Mouse (Mus musculus) urinary bladder, adult 2 months (tissue): ENCODE results near the gene Gm20388. TPM values are rescaled to one million over a fixed set of nuclear protein-coding genes. Genes with fewer than 3 reads are reported as not detected.
"Not testable (repeated sequence)": the region's sequence is repeated elsewhere in the genome, so short reads cannot be mapped to it uniquely, and the experiment has no call there.

Experiments used
- DNase-seq: peaks from one replicate; pipeline ENCODE4 v3.0.0; 2022; ENCODE audit warnings: low spot score
- polyA plus RNA-seq: library from polyadenylated mRNA; depleted of rRNA; stranded (reverse); fragments of >200 nt; gene quantifications from 2 replicates; pipeline ENCODE4 v1.2.3, GENCODE M21; 2012

The Gm20388 gene
- polyA plus RNA-seq, 1 experiment: 50.2 TPM

DNA sequence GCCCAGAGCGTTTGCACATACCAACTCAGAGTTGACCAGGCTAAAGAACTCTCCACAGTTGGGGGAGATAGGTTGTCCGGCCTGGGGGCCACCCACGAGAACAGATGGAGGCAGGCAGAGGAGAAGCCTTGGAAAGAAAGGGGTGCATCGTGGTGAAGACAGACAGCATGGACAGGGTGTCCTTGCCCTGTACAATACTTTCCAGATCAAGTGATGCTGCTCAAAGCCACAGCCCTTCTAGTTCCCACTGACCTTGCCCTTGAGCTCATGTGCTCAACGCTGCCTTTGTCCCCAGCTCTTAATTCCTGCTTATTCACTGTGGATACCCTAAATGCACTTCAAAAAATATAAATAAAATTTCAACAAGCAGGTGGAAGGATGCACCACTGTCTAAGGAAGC is 3363.8 kb downstream of the Gm20388 start:
- DNase-seq: no peak

DNA sequence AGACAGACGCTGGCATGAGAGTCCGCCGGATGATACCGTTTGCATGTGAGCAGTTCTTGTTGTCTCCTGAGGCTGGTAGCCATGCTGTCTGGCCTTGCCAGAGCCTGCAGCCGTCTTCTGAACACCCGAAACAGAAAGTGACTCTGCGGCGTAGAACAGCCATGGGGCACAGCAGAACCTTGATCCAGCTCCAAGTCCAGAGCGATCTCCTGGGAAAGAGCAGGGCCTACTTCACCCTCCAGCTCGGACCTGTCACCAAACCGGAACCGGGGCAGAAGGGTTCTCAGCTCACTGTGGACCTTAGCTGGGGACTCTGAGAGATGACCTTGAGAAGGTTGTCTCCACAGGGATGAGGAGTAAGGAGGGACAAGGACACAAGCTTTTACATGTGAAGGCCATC is 3364.5 kb downstream of the Gm20388 start:
- no peak for DNase-seq

DNA sequence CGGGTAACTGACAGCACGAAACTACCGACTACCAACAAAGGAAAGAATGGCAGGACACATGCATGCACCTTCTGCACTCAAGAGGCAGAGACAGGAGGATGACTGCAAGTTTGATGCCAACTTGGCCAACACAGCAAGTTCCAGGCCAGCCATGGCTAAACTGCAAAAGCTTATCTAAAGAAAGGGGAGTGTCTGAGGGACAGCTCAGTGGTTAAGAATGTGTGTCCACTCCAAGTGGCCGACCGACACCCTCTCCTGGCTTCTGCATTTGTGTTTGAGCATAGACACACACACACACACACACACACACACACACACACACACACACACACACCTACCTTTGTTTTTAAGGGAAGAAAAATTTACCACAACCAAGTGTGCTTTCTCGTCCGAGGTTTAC is 3367.8 kb downstream of the Gm20388 start:
- no peak for DNase-seq

DNA sequence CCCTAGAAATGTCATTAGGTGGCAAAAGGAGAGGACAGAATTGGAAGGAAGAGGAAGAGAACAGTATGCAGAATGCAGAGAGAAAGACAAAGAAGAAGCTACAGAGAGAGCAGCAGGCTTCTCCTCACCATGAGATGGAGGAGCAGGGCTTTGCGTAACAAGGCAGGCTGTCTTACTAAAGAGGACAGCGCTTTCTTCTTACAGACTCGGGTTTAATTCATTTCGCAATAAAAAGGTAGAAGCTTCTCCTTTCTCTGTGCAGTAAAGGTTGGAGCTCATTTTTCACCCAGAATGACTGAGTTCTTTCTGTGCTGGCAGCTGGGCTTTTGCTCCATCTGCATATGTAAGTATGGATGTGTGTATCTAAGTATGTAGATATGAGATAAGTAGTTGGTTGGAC is 3369.2 kb downstream of the Gm20388 start:
- no peak for DNase-seq

DNA sequence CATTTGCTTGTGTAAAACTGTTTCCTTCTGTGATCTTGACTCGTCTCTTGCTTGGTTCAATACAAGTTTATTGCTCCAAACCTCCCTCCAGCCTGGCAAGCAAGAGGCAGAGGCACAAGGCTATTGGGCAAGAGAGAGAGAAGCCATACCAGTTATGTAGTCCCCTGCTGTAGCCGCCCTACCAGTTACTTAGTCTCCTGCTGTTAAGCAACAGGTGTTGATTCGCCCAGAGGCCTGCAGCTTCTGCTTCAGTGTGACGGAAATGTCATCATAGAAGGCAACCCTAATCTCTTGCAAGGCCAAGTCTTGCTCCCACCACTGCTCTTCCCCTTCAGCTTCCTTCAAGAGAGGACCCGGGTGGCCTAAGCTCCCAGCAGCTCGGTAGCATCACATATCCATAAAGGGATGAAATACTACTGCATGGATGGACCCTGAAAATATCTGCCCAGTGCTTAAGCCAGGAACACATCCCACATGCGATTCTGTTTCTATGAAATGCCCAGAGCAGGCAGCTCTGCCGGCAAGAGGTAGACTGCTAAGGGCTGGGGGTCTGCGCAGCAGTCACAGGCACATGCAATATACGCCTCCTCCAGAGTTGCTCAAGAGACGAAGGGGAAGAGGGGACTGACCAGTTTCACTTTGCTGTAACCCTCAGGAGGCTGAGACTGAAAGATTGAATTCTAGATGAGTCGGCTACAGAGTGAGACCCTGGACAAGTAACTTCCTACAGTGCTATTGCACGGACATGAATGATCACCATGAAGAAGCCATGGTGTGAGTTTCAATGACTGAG is 3369.9 kb downstream of the Gm20388 start:
- DNase-seq: no peak

DNA sequence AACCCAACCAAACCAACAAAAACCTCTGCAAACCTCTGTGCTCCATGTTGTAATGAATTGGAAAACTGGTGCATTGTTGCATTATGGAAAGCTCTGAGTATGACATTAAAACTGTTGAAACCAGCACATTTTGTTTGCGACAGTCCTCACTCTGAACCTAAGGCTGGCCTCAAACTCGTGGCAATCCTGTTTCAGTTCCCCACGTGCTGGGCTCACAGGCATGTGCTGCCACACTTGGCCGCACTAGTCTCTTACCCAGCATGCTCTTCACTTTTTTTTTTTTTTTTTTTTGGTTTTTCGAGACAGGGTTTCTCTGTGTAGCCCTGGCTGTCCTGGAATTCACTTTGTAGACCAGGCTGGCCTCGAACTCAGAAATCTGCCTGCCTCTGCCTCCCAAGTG is 3372.4 kb downstream of the Gm20388 start:
- not testable (repeated sequence) for DNase-seq

DNA sequence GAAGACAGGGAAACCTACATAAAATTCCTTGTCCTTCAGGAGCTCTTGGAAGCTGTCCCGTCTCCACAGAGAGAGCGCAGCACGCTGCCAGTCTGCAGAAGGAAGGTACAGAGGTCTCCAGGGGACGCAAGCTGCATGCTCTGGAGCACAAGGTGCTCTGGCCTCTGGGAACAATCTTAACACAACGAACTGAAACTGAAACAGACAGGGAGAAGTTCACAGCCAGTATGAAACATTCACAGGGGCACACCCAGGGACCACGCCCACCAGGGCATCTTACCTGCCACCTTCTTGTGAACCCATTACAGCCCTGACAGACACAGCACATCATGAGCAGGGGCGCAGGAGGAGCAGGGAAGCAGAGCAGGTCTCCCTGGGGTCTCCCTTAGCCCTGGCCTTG is 3373.3 kb downstream of the Gm20388 start:
- no peak for DNase-seq

DNA sequence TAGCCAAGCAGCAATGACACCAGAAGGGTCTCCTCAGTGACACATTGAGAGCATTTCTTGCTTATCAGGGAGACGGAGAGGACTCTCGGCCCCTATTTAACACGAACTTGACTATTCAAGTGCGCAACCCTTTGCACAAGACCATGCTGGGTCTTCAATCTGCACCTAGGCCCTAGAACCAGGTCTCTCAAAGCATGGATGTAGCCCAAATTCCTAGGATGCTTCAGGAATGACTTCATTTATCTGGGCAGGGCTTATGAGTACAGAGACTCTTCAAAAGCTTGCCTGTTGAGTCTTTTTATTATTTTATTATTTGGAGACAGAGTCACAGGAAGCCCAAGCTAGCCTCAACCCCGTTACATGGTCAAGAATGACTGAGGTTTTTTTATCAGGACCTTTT is 3373.9 kb downstream of the Gm20388 start:
- DNase-seq: no peak

DNA sequence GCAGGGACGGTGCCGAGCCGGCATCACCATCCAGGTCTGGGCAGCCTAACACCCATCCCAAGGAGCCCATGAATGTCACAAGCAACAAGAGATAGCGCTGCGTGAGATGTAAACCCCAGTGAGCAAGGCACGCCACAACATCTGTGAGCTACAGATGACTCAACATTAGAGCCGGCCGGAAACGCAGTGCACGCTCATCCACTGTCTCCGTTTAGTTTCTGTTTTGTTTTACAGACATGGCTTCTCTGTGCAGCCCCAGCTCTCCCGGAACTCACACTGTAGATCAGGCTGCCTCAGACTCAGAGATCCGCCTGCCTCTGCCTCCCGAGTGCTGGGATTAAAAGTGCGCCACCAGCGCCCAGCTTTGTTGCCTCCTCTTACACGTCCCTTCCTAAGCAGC is 3376.7 kb downstream of the Gm20388 start:
- no peak for DNase-seq

DNA sequence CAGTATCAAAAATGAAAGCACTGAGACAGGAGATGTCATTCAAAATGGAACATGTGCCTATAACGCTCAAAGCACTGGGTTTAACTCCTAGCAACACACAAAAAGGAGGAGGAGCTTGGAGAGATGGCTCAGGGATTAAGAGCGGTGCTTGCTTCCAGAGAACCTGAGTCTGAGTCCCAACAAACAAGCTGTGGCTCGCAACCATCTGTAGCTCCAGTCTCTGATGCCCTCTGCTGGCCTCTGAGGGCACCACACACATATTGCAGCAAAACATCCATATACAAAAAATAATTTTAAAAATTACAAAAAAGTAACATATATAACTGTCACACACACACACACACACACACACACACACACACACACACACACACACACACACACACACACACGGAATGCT is 3379.5 kb downstream of the Gm20388 start:
- no peak for DNase-seq

DNA sequence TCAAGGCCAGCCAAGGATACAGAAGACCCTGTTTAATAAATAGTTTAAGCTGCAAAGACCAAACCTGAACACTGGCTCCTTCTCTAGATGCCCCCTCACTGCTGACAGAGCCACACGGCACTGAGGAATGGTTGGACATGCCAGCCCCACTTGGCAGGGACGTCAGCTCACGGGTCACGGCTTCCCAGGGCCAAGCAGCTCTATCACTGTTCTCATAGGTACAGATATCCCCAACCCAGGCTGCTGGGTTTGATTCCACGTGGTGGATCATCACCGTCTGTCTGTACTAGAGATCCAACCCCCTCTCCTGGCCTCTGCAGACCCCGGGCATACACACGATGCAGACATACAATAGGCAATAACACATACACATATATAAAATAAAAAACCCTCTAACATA is 3380.0 kb downstream of the Gm20388 start:
- no peak for DNase-seq

DNA sequence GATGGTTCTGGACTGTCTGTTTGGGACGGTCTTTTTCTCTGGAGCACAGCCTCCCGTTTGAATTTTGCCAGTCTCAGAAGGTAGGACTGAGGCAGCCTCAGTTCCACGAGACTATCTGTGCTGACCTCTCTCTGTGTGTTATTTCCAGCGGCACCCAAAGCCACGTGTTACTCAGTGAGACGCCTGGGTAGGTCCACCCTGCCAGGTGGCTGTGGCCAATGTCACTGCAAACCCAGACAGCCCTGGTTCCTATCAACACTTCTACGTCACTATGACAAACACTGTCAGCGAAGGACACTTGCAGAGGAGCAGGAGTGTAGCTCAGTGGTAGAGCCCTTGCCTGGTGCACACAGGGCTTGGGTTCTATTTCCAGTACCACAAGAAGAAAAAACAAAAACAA is 3381.1 kb downstream of the Gm20388 start:
- no peak for DNase-seq

DNA sequence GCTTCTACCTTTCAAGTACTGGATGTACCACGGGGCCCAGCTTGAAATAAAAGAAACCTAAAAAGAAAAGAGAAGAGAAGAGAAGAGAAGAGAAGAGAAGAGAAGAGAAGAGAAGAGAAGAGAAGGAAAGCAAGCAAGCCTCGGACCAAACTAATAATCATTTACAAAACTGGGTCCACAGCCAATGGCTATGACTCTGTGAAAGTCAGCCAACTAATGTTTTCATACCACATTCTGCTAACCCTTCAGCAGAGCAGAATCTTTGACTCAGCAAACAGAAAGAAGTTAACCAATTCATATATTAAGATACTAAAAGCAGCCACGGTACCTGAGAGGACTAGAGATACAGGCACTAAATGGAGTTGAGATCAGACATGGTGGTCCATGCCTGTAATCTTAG is 3381.6 kb downstream of the Gm20388 start:
- no peak for DNase-seq

DNA sequence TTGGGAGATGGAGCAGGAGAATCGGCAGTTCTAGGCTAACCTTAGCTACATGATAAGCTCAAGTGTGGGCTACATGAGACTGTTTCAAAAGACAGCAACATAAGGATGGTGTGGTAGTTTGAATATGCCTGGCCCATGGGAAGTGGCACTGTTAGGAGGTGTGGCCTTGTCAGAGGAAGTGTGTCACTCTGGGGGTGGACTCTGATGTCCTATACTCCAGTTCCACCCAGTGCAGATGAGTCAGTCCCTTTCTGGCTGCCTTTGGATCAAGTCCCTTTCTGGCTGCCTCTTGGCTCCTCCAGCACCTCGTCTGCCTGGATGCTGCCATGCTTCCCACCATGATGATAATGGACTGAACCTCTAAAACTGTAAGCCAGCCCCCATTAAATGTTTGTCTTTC is 3382.1 kb downstream of the Gm20388 start:
- no peak for DNase-seq

DNA sequence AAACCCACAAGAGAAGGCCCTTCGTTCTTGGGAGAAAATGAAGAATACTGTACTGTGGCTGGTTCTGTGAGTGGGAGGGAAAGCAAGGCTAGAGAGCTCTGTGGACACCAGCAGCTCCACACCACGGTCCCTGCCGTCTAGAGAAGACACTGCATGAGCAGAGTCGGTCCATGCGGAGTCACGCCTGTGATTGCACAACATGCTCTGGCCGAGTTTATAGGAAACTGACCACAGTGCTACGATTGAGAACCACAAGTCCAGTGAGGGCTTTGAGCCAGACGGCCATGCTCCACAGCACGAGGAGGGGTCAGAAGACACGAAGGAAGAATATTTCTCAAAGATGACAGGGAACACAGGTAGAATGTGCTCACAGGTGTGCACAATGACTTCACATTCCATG is 3387.7 kb downstream of the Gm20388 start:
- no peak for DNase-seq

DNA sequence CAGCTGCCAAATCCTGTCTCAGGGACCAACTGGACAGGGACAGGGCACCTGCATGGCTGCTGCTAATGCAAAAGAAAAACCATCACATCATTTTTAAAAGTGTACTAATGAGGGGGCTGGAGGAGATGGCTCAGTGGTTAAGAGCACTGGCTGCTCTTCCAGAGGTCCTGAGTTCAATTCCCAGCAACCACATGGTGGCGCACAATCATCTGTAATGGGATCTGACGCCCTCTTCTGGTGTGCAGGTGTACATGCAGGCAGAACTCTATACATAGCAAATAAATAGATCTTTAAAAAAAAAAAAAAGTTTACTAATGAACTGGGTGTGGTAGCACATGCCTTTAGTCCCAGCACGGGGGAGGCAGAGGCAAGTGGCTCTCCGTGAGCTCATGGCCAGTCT is 3398.1 kb downstream of the Gm20388 start:
- DNase-seq: no peak

DNA sequence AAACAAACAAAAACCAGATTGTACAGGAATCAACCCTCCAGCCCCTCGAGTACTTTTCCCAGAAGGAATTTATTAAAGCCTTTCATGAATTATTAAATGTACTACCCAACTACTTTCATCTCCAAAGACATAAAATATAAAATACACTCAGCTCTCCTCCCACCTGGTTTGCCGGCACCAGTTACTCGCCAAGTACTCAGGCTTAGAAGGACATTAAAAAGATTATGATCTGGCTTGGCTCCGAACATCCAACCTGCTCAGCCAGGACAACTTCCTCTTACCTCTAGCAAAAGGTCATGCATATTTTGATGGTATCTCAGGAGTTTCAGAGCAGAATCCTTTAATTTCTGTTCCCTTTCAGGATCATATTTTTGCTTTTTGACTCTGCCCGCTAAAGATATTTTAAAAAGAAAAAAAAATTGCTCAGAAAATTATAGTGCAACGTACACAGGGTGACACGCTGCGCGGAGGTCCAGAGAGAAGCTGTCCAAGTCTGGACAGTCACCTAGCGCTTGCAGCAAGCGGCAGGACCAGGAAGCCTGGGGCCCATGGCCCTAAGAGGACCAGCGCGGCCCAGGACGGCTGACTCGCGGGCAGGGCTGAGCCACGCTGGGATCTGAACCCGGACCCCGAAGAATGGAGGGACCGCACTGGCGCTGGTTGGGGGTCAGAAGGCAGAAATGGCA is 3407.3 kb downstream of the Gm20388 start:
- DNase-seq: no peak

DNA sequence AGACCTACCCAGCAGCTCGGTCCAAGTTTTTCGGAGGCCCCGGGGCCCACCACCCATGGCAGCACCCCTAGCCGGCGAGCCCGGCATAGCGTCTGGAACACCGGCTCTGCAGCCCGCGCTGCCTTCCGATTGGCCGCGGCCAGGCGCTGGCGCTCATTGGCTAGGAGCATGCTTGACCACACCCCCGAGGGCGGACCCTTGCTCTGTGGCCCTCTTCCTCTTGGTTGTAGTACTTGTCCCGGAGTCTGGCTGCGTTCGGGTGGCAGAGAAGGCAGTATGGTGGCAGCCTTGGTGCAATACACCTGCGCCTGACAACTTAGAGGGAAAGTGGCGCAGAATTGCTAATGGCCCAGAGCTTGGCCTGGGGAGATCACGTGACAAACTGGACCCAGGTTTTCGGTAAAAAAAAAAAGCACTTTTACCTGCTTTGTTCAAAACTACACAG is 3407.8 kb downstream of the Gm20388 start, which contains the start of gene Fanca:
Gene Fanca (minus strand): TSS at position 110 of the 445 bp plus-strand sequence.
- DNase-seq: peak; percentile 78

DNA sequence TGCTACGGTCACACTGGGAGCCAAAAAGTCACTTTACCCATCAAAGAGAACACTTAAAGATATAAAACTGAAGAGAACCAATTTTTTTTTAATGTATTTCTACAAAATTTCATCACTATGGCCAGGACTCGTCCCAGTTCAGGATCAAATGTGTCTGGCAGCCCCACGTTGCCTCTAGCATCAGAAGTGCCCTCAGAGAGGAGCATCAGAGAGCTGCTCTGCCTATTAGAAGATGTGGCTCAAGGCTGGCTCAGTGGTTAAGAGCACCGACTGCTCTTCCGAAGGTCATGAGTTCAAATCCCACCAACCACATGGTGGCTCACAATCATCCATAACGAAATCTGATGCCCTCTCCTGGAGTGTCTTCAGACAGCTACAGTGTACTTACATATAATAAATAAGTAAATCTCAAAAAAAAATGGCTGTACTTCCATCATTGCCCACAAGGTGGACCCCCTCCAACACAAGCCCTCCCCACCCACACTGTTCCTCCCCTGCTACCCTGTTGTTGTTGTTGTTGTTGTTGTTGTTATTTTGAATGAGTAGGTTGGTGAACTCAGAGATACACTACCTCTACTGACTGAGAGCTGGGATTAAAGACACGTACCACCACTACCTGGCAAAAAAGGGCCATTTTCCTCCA is 3409.0 kb downstream of the Gm20388 start:
- no peak for DNase-seq

DNA sequence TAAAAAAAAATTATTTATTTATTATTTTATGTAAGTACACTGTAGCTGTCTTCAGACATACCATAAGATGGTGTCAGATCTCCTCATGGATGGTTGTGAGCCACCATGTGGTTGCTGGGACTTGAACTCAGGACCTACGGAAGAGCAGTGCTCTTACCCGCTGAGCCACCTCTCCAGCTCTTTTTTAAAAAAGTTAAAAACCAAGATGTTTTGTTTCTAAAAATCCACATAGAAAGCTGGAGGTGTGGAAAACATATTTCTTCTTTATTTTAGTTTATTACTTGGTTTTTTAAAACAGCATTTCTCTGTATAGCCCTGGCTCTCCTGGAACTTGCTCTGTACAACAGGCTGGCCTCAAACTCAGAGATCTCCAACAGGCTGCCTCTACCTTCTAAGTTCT is 3417.9 kb downstream of the Gm20388 start:
- no peak for DNase-seq

DNA sequence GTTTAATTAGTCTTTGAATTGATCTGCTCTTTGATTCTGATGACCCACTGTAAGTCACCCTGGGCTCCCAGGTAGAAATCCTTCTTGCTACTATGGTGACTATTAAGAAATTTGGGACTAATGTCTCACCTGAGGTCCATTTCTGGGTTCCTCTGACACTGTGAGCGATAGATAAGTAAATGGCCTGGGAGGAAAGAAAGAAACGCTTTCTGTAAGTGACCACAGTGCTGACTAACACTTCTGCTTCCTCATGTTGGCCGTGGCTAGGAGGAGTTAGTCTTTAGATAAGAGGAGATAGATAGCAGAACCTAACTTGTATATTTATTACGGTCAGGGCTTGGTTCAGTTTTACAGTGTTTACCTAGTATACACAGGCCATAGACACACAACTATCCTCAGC is 3418.7 kb downstream of the Gm20388 start:
- DNase-seq: no peak

DNA sequence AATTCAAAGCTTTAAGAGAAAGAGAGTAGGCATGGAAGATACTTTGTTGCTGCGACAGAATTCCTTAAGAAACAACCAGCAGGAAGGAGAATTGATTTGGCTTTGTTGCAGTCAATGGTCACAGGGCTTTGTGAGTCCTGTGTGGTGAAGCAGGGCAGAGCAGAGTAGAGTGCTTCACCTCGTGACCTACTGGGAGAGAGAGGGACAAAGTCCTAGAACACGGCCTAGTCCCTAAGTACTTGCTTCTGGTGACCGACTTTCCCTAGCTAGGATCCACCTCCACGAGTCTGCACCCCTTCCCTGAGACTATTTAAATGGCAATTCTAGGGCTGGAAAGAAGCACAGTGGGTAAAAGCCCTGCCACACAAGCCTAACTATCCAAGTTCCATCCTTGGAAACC is 3419.3 kb downstream of the Gm20388 start:
- DNase-seq: no peak

DNA sequence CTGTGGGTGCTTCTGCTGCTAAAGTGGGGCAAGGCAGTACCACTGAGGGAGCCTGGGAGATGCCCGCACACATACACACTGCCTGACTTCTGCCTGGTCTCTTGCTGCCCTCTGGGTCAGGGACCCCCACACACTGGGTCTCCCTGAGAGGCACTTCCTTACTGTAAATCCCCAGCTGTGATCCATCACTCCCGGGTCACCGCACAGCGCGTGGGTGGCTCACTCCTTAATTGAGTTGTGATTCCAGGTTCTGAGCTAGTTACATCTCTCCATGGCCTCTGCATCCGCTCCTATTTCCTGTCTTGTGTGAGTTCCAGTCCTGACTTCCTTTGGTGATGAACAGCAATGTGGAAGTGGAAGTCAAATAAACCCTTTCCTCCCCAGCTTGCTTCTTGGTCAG is 3420.1 kb downstream of the Gm20388 start:
- DNase-seq: no peak
